Mouse (Mus musculus) kidney, postnatal 4 days (tissue): ENCODE measurements around the gene Aoc1.
"Not testable (repeated sequence)": the region's sequence is repeated elsewhere in the genome, so short reads cannot be mapped to it uniquely, and the experiment has no call there.

Experiments used
- DNase-seq, 2 experiments: peaks; one replicate each; pipeline ENCODE4 v3.0.0; 2021; ENCODE audit warnings: mixed read lengths in 2 of 2

Aoc1 gene

GRCm38 (mm10) chr6:48861616-48862280 is 10.9 kb upstream of the Aoc1 start:
- peak in 1 of 2 experiments; percentile 46 for DNase-seq

GRCm38 (mm10) chr6:48862816-48863215 is 9.9 kb upstream of the Aoc1 start:
- peak in 1 of 2 experiments; percentile 19 for DNase-seq

- no peak for DNase-seq
These were observed 9.2 kb upstream of the Aoc1 start for GRCm38 (mm10) chr6:48863488-48863887.

- DNase-seq, result no peak
These were observed 8.5 kb upstream of the Aoc1 start for GRCm38 (mm10) chr6:48864181-48864580.

- no peak for DNase-seq
These were observed 8.0 kb upstream of the Aoc1 start for GRCm38 (mm10) chr6:48864723-48865122.

- DNase-seq, result no peak
These were observed 7.4 kb upstream of the Aoc1 start for GRCm38 (mm10) chr6:48865152-48865745.

- DNase-seq, result not testable (repeated sequence)
These were observed 6.2 kb upstream of the Aoc1 start for GRCm38 (mm10) chr6:48866355-48866950.

GRCm38 (mm10) chr6:48867158-48867557 is 5.5 kb upstream of the Aoc1 start:
- no peak for DNase-seq

GRCm38 (mm10) chr6:48869774-48870173 is 2.9 kb upstream of the Aoc1 start:
- no peak for DNase-seq

GRCm38 (mm10) chr6:48874576-48874975 is 1.9 kb downstream of the Aoc1 start:
- DNase-seq, result peak in 1 of 2 experiments; percentile 1

GRCm38 (mm10) chr6:48875515-48875914 is 2.8 kb downstream of the Aoc1 start:
- DNase-seq, result no peak

- no peak for DNase-seq
These were observed 3.9 kb downstream of the Aoc1 start for GRCm38 (mm10) chr6:48876510-48877135.

- no peak for DNase-seq
These were observed 21.5 kb downstream of the Aoc1 start for GRCm38 (mm10) chr6:48894203-48894602.

- no peak for DNase-seq
These were observed 22.5 kb downstream of the Aoc1 start for GRCm38 (mm10) chr6:48894938-48895818.

- DNase-seq, result no peak
These were observed 23.2 kb downstream of the Aoc1 start for GRCm38 (mm10) chr6:48895941-48896340.

GRCm38 (mm10) chr6:48896956-48897355 is 24.3 kb downstream of the Aoc1 start:
- no peak for DNase-seq

GRCm38 (mm10) chr6:48901316-48901715 is 28.6 kb downstream of the Aoc1 start:
- not testable (repeated sequence) for DNase-seq

- DNase-seq, result peak; percentile 34 to 63
These were observed 30.1 kb downstream of the Aoc1 start for GRCm38 (mm10) chr6:48902511-48903406.

- DNase-seq, result no peak
These were observed 30.7 kb downstream of the Aoc1 start for GRCm38 (mm10) chr6:48903437-48903836.

GRCm38 (mm10) chr6:48905606-48906005 is 32.9 kb downstream of the Aoc1 start:
- DNase-seq, result no peak

GRCm38 (mm10) chr6:48906371-48906770 is 33.7 kb downstream of the Aoc1 start:
- DNase-seq, result no peak

- DNase-seq, result no peak
These were observed 36.5 kb downstream of the Aoc1 start for GRCm38 (mm10) chr6:48909229-48909628.
